Comparison of ENCODE assay signal across 8 mouse cellular contexts in the genomic region with DNA sequence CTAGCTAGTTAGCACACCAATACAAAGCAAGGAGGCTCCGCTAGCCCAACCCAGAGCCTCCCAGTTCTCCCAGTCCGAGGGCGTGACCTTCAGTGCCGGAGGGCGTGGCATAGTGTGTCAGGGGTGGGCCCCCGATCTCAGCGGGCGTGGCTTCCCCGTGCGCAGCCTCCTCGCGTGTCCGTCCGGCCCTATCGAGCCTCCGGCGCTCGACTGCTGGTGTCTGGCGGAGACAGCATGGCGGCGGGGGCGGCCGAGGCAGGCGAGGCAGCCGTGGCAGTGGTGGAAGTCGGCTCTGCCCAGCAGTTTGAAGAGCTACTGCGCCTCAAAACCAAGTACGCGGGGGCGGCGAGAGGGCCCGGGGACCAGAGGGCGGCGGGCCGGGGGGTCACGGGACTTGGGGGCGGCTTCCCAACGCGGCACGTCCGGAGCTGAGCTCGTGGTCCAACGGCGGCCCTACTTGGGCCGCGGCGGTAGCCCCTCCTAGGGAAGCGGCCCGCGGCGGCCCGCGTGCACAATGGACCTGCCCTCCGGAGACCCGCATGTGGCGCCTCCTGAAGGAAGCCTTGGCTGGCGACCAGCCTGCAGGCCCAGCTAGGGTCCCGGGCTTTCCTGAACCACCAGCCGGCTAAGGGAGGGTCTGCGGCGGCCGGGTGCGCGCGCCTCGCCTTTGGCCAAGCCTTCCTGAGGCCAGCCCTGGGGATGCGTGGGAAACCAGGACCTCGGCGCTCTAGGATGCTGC. TPM values are rescaled to one million over a fixed set of nuclear protein-coding genes. Genes with fewer than 3 reads are reported as not detected.
DNase-seq lines count a peak whose midpoint lies in the region; ATAC-seq and TF ChIP-seq lines count a peak whose summit lies in the region.

A gene (plus strand): TSS at position 175 of the 739 bp plus-strand sequence.

- in situ Hi-C loops in ES-E14 (cut with MboI; ENCODE audit: low sequenced_read_pairs in 2 of 2, unreplicated experiment in 2 of 2), result no loop called here

- H3K9me3 ChIP-seq in ES-E14 (ENCODE audit: control insufficient read depth, insufficient read depth, low read depth, low read length), result no peaks in the 10 kb centered on the region
- H3K9me3 ChIP-seq in forebrain, embryonic 15.5 days, result no peaks in the 10 kb centered on the region

- TF ChIP-seq POLR2A in lung, adult 2 months (IDR thresholded peaks at IDR 0.05; ENCODE audit: borderline replicate concordance, extremely low read depth, low read depth, low read length), result peak; percentile 67

- H3K4me1 ChIP-seq in ES-E14 (ENCODE audit: control insufficient read depth in 2 of 2, insufficient read depth in 2 of 2, low read length in 2 of 2, poor library complexity in 1 of 2), result peaks cover 5 to 18% of the 10 kb centered on the region in 2 experiments
- H3K4me1 ChIP-seq in forebrain, embryonic 15.5 days, result peaks cover 20% of the 10 kb centered on the region
- H3K4me1 ChIP-seq in lung, adult 2 months (ENCODE audit: control insufficient read depth, insufficient read depth, low read length), result no peaks in the 10 kb centered on the region

- H3K4me2 ChIP-seq in forebrain, embryonic 15.5 days (replicated peaks), result peak within 1 kb of the TSS; percentile 62

- H3K36me3 ChIP-seq in ES-E14 (ENCODE audit: control insufficient read depth, insufficient read depth, low read length, poor library complexity, severe bottlenecking), result no peaks in the 10 kb centered on the region; the same call in 1 of the 2 replicates
- no peaks in the 10 kb centered on the region for H3K36me3 ChIP-seq in forebrain, embryonic 15.5 days

- peak within 1 kb of the TSS; percentile 95 to 97 for H3K4me3 ChIP-seq in ES-E14 (ENCODE audit: insufficient read depth in 1 of 2, low read depth in 1 of 2, low read length in 2 of 2, poor library complexity in 1 of 2, severe bottlenecking in 1 of 2)
- H3K4me3 ChIP-seq in forebrain, embryonic 15.5 days, result peak within 1 kb of the TSS; percentile 96
- peak within 1 kb of the TSS; percentile 77 for H3K4me3 ChIP-seq in lung, adult 2 months (replicated peaks; ENCODE audit: extremely low read depth, low read depth, low read length)

- no peaks in the 10 kb centered on the region for H3K27me3 ChIP-seq in forebrain, embryonic 15.5 days

- intact Hi-C loops in heart, postnatal 25 days (cut with DNase I), result loop anchor here (1.0 kb wide), 1 partner anchor 27 kb away; a partner anchor contains a TSS

- TF ChIP-seq CTCF in lung, adult 2 months (IDR thresholded peaks at IDR 0.05; ENCODE audit: insufficient read depth, low read length), result no peak

- WGBS in forebrain, embryonic 15.5 days, result 1% methylated on average over 63 of the region's 69 CpGs
- WGBS in lung, adult 2 months, result under 1% methylated on average over 69 of the region's 69 CpGs

- peak within 1 kb of the TSS; percentile 94 for H3K9ac ChIP-seq in ES-E14 (ENCODE audit: insufficient read depth, low read depth, low read length, poor library complexity, severe bottlenecking)
- H3K9ac ChIP-seq in forebrain, embryonic 15.5 days (replicated peaks), result peak within 1 kb of the TSS; percentile 95

- peak; percentile 95 for ATAC-seq in forebrain, embryonic 15.5 days (replicated peaks)
- peak; percentile 98 for ATAC-seq in neutrophil, adult 5-6 weeks (ENCODE audit: extremely low read depth, insufficient number of reproducible peaks, low FRiP score, poor library complexity, severe bottlenecking)

- peak; percentile 93 for DNase-seq in ES-E14 (ENCODE audit: low read depth, low spot score)
- DNase-seq in cerebellum, adult 11-12 months, result peak; percentile 95
- peak; percentile 94 for DNase-seq in heart, postnatal 25 days (ENCODE audit: low spot score)
- DNase-seq in layer of hippocampus, adult 18-20 months (ENCODE audit: low spot score in 2 of 2), result peak; percentile 93 to 97
- DNase-seq in lung, adult 2 months, result peak; percentile 96
- peak; percentile 93 to 95 for DNase-seq in thymus, adult 18-20 months

- H3K27ac ChIP-seq in ES-E14 (ENCODE audit: insufficient read depth, low read depth, low read length, poor library complexity, severe bottlenecking), result peak within 1 kb of the TSS; percentile 81
- peak within 1 kb of the TSS; percentile 90 for H3K27ac ChIP-seq in forebrain, embryonic 15.5 days (replicated peaks)

TF ChIP-seq in ES-E14, 5 proteins besides CTCF, POLR2A, EP300 and RAD21:
- TF ChIP-seq ZC3H11A (IDR thresholded peaks at IDR 0.05; ENCODE audit: borderline replicate concordance, low read depth, low read length) (no peak), HCFC1 (IDR thresholded peaks at IDR 0.05; ENCODE audit: borderline replicate concordance, insufficient read depth, low read length) (peak; percentile 65), ZNF384 (IDR thresholded peaks at IDR 0.05; ENCODE audit: low read depth, low read length) (no peak)
TF ChIP-seq in ES-E14: peak in this region for 1.

RNA-seq across cellular contexts. Expression of the gene that starts here (rescaled TPM):
- 142 and 189 TPM in 2 replicates for total RNA-seq in ES-E14 (2012; rRNA removed)
- polyA plus RNA-seq in forebrain, embryonic 15.5 days (2015; fragmentation: Nextera tagmentation; extraction: Ambion mirVana), result 259 and 261 TPM in 2 replicates
- 100 to 1,000 TPM; 133 to 136 TPM for total RNA-seq in heart, postnatal 25 days (2021)
- 10 to 100 TPM; 93.1 to 98.4 TPM for total RNA-seq in layer of hippocampus, adult 18-20 months (2021)
- 41.2 and 50.6 TPM in 2 replicates for polyA plus RNA-seq in lung, adult 2 months (2012; rRNA removed)
- total RNA-seq in neutrophil, adult 5-6 weeks (2017), result 35.0 and 39.8 TPM in 2 replicates

Comparison
In these comparisons a context has a peak if more than half of its experiments do, and no peak if none do; other contexts are left out.
1. Peak in every context shown above with its lines: DNase-seq, ATAC-seq, H3K4me3 ChIP-seq and H3K27ac ChIP-seq.